8 mouse cellular contexts compared by ENCODE assay signal in genomic region chr8:70872643-70873363, GRCm38 (mm10). TPM values are rescaled to one million over a fixed set of nuclear protein-coding genes. Genes with fewer than 3 reads are reported as not detected.
DNase-seq lines count a peak whose midpoint lies in the region; ATAC-seq and TF ChIP-seq lines count a peak whose summit lies in the region.

No protein-coding gene starts in this region.

- H3K4me1 ChIP-seq in liver, embryonic 12.5 days = peaks cover 62% of the 10 kb centered on the region

- peak overlapping the region; percentile 77 for H3K9ac ChIP-seq in liver, embryonic 12.5 days

- peaks cover 2% of the 10 kb centered on the region; the same call in 1 of the 2 replicates for H3K27me3 ChIP-seq in liver, embryonic 12.5 days (replicated peaks)

- intact Hi-C loops in gastrocnemius, adult 2 months (cut with DNase I) = no loop called here
- intact Hi-C loops in gastrocnemius, postnatal 14 days (cut with DNase I; ENCODE audit: low total_unique reads) = no loop called here

- no peak for ATAC-seq in liver, embryonic 12.5 days

- 2% methylated on average over 31 of the region's 31 CpGs for whole genome bisulfite sequencing in liver, embryonic 12.5 days (ENCODE audit: insufficient replicate concordance)

- no peaks in the 10 kb centered on the region for H3K9me3 ChIP-seq in liver, embryonic 12.5 days (replicated peaks)

- peak overlapping the region; percentile 77 for H3K4me3 ChIP-seq in gastrocnemius, adult 2 months
- peak overlapping the region; percentile 83 for H3K4me3 ChIP-seq in liver, embryonic 12.5 days

- peaks cover 9% of the 10 kb centered on the region for H3K36me3 ChIP-seq in liver, embryonic 12.5 days

- peak overlapping the region; percentile 72 for H3K4me2 ChIP-seq in liver, embryonic 12.5 days

- TF ChIP-seq CTCF in gastrocnemius, adult 2 months (IDR thresholded peaks at IDR 0.05) = no peak

- DNase-seq in gastrocnemius, adult 2 months = no peak
- DNase-seq in gastrocnemius, postnatal 14 days = no peak
- DNase-seq in thymus, postnatal 4 days = peak; percentile 19
- DNase-seq in thymus, postnatal 14 days = no peak
- no peak for DNase-seq in urinary bladder, postnatal 36 days (ENCODE audit: low spot score in 2 of 2)
- DNase-seq in Muller cell, postnatal 12 days (ENCODE audit: inconsistent ontology term) = no peak
- DNase-seq in right cerebral cortex, postnatal 14 days = no peak

- H3K27ac ChIP-seq in gastrocnemius, adult 2 months = peak overlapping the region; percentile 95
- H3K27ac ChIP-seq in liver, embryonic 12.5 days = peak overlapping the region; percentile 85

RNA-seq across cellular contexts. Expression of gene Ccdc124, which starts 0.9 kb away (rescaled TPM):
- 10 to 100 TPM; 65.6 to 73.1 TPM for total RNA-seq in gastrocnemius, adult 2 months (2021)
- total RNA-seq in gastrocnemius, postnatal 14 days (2021) = 10 to 100 TPM; 50.3 to 50.9 TPM
- polyA plus RNA-seq in liver, embryonic 12.5 days (2016; fragmentation: Nextera tagmentation; extraction: Ambion mirVana) = 78.8 and 81.1 TPM in 2 replicates

RNA-seq across cellular contexts. Expression of gene Kcnn1, which starts 9.7 kb away (rescaled TPM):
- 10 to 100 TPM; 18.1 to 21.5 TPM for total RNA-seq in gastrocnemius, adult 2 months (2021)
- total RNA-seq in gastrocnemius, postnatal 14 days (2021) = 1 to 10 TPM; 5.4 to 6.6 TPM
- 0.55 and 0.72 TPM in 2 replicates for polyA plus RNA-seq in liver, embryonic 12.5 days (2016; fragmentation: Nextera tagmentation; extraction: Ambion mirVana)

RNA-seq across cellular contexts. Expression of gene Slc5a5, which starts 19.8 kb away (rescaled TPM):
- total RNA-seq in gastrocnemius, adult 2 months (2021) = not detected
- under 1 TPM in 1 of 2 experiments, not detected in 1; 0.08 TPM for total RNA-seq in gastrocnemius, postnatal 14 days (2021)
- polyA plus RNA-seq in liver, embryonic 12.5 days (2016; fragmentation: Nextera tagmentation; extraction: Ambion mirVana) = 0.08 and 0.11 TPM in 2 replicates

RNA-seq across cellular contexts. Expression of gene Rpl18a, which starts 24.4 kb away (rescaled TPM):
- 1,000 to 10,000 TPM in 1 of 2 experiments, 100 to 1,000 TPM in 1; 932 to 1,039 TPM for total RNA-seq in gastrocnemius, adult 2 months (2021)
- 1,000 to 10,000 TPM; 1,213 to 1,382 TPM for total RNA-seq in gastrocnemius, postnatal 14 days (2021)
- 3,066 and 3,170 TPM in 2 replicates for polyA plus RNA-seq in liver, embryonic 12.5 days (2016; fragmentation: Nextera tagmentation; extraction: Ambion mirVana)

RNA-seq across cellular contexts. Expression of gene Map1s, which starts 32.9 kb away (rescaled TPM):
- 10 to 100 TPM; 10.6 to 11.2 TPM for total RNA-seq in gastrocnemius, adult 2 months (2021)
- total RNA-seq in gastrocnemius, postnatal 14 days (2021) = 10 to 100 TPM; 13.8 to 15.5 TPM
- polyA plus RNA-seq in liver, embryonic 12.5 days (2016; fragmentation: Nextera tagmentation; extraction: Ambion mirVana) = 28.4 and 30.9 TPM in 2 replicates
